Mouse (Mus musculus) forebrain, embryonic 11.5 days (tissue): ENCODE measurements around the gene Cnot10. TPM values are rescaled to one million over a fixed set of nuclear protein-coding genes. Genes with fewer than 3 reads are reported as not detected.

ENCODE experiments used
- ATAC-seq: fragments of 200-750 bp; cut with Nextera tagmentation; replicated peaks from 2 replicates; pipeline ENCODE4 v1.8.0; 2017; ENCODE audit warnings: moderate TSS enrichment; ENCODE audit not compliant: low FRiP score
- DNase-seq: peaks from one replicate; pipeline ENCODE4 v3.0.0-alpha.2; 2017; ENCODE audit warnings: low spot score
- H3K27ac ChIP-seq: fragments of 300-500 bp; sonication (generic); 2 replicates; pipeline ENCODE4 v1.5.1; 2014; ENCODE audit warnings: low read depth, low read length
- H3K27me3 ChIP-seq: fragments of 300-500 bp; sonication (generic); 2 replicates; pipeline ENCODE4 v1.6.1; 2014; ENCODE audit warnings: mild to moderate bottlenecking, low read length, mixed read lengths; ENCODE audit not compliant: control insufficient read depth, insufficient read depth
- H3K36me3 ChIP-seq: fragments of 300-500 bp; sonication (generic); 2 replicates; pipeline ENCODE4 v1.6.1; 2014; ENCODE audit warnings: mild to moderate bottlenecking, low read length, moderate library complexity, mixed read lengths; ENCODE audit not compliant: control insufficient read depth, insufficient read depth
- H3K4me1 ChIP-seq: fragments of 300-500 bp; sonication (generic); replicated peaks from 2 replicates; pipeline ENCODE4 v1.6.1; 2014; ENCODE audit warnings: low read length, mixed read lengths; ENCODE audit not compliant: control insufficient read depth, insufficient read depth
- H3K4me2 ChIP-seq: fragments of 300-500 bp; sonication (generic); 2 replicates; pipeline ENCODE4 v1.6.1; 2014; ENCODE audit warnings: low read depth, mild to moderate bottlenecking, low read length, moderate library complexity, mixed read lengths; ENCODE audit not compliant: severe bottlenecking
- H3K4me3 ChIP-seq: fragments of 300-500 bp; sonication (generic); 2 replicates; pipeline ENCODE4 v1.5.1; 2014; ENCODE audit warnings: low read depth, low read length
- H3K9ac ChIP-seq: fragments of 300-500 bp; sonication (generic); 2 replicates; pipeline ENCODE4 v1.6.1; 2014; ENCODE audit warnings: low read length
- H3K9me3 ChIP-seq: fragments of 300-500 bp; sonication (generic); 2 replicates; pipeline ENCODE4 v1.6.1; 2016; ENCODE audit warnings: low read length, mixed read lengths; ENCODE audit not compliant: control insufficient read depth
- WGBS: fragments of 180-500 bp; shearing (Covaris S2); extraction: QIAGEN DNeasy Blood & Tissue Kit; methylation state at CpG from one replicate; pipeline ENCODE4 v1.1.7; 2014; 5-methylcytosine and 5-hydroxymethylcytosine counted together
- polyA plus RNA-seq: library from polyadenylated mRNA; unstranded; fragments of >200 nt; fragmentation: Nextera tagmentation; extraction: Ambion mirVana; gene quantifications from 2 replicates; pipeline ENCODE4 v1.2.1, GENCODE M21; 2014

The Cnot10 gene
- polyA plus RNA-seq, 1 experiment from 2014 or later: 76.0 TPM

GRCm38 (mm10) chr9:114562031-114562918 is 77.7 kb downstream of the Cnot10 start:
- Histone ChIP-seq H3K27ac (0 out of 2 replicates have a peak overlapping the region, but pooled peaks have one; percentile 31), H3K27me3 (peaks cover 11% of the 10 kb centered on the region), H3K4me3 (peak overlapping the region; percentile 71), H3K9ac (peak overlapping the region; percentile 86), H3K36me3 (no peaks in the 10 kb centered on the region), H3K4me1 (peaks cover 9% of the 10 kb centered on the region), H3K9me3 (no peaks in the 10 kb centered on the region), H3K4me2 (peak overlapping the region; percentile 92)
- DNase-seq (peak; percentile 74), ATAC-seq (peak; percentile 25)
- WGBS: under 1% methylated on average over 95 of the region's 101 CpGs

DNA sequence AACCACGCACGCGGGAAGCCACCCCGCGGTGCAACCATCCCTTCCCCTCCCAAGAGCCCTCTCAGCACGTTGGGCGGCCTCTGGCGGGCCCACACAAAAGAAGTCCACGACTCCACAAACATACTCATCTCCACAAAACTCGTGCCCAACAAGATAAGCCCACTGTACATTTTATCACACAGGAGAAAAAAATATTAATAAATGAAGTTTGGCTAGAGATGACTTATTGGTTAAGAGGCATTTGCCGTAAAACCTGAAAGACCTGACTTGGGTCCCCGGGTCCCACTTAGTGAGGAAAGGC is 78.4 kb downstream of the Cnot10 start:
- under 1% methylated on average over 12 of the region's 12 CpGs for WGBS

DNA sequence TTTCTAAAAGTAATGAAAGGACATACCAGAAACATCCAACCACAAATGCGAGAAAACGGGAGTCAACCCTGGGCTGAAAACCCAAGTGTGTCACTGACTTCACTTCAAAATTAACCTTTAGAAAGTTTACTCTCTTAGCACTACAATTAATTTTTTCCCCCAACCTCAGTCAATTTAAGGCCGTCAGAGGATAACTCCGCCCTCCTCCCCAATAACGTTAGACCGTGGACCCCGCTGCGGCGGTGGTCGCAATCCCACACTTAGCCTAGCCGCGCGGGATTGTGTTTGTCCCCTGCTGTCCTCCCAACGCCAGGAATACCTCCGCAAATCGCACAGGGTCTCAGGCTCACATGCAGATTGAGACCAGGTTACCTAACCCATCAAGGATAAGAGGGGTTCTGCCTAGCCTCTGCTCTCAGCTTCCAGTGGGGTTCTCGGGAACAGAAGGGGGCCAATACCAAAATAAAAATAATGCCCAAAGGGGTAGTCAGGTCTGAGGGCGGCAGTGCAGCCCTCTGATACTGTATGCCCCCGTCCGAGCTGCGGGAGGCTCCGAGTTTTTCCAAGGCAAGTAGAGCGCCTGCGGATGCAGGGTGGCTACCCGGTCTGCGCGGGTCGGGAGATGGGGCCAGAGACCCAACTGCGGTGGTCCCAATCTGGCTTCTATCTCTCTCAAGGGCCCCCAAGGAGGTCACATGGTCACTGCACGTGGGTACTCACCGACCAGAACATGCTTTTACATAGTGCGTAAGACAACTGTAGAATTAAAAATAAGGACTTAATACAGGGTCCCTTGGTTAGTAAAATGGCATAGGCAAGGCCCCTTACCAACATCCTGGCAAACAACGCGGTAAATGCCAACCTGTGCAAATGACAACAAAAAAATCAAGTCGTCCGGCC is 79.0 kb downstream of the Cnot10 start:
- Histone ChIP-seq H3K36me3 (no peaks in the 10 kb centered on the region), H3K27me3 (peaks cover 11% of the 10 kb centered on the region), H3K9me3 (no peaks in the 10 kb centered on the region), H3K4me3 (peak overlapping the region; percentile 71), H3K4me1 (peaks cover 9% of the 10 kb centered on the region), H3K4me2 (peak overlapping the region; percentile 92), H3K9ac (peak overlapping the region; percentile 55), H3K27ac (no peak overlapping the region)
- DNase-seq (no peak), ATAC-seq (no peak)
- whole genome bisulfite sequencing: under 1% methylated on average over 36 of the region's 36 CpGs

More for the DNA sequence above, 78.4 kb downstream of the Cnot10 start:
- peak overlapping the region; percentile 55 for H3K9ac ChIP-seq
- no peak for ATAC-seq
- H3K9me3 ChIP-seq: no peaks in the 10 kb centered on the region
- peak overlapping the region; percentile 71 for H3K4me3 ChIP-seq
- H3K27ac ChIP-seq: no peak overlapping the region
- DNase-seq: peak; percentile 68
- H3K4me1 ChIP-seq: peaks cover 9% of the 10 kb centered on the region
- H3K27me3 ChIP-seq: peaks cover 11% of the 10 kb centered on the region
- no peaks in the 10 kb centered on the region for H3K36me3 ChIP-seq
- peak overlapping the region; percentile 92 for H3K4me2 ChIP-seq

DNA sequence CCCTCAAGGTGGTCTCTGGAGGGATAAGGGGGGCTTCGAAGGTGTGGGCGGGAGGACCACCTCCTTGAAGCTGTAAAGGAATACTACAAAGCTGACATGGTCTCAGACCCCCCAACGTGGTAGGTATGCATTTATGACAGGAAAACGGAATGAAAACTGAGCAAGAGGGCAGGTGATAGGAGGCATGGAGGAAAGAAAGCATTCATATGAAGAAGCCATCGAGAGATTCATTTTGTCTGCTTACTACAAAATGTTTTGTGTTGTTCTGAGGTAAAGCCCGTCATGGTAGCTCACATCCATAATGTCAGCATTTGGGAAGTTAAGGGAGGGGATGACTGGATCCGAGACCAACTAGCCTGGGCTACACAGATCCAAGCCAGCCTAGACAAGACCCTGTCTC is 79.8 kb downstream of the Cnot10 start:
- WGBS: 11% methylated on average over 7 of the region's 7 CpGs
- no peak for DNase-seq
- H3K27me3 ChIP-seq: peaks cover 11% of the 10 kb centered on the region

GRCm38 (mm10) chr9:114557086-114557485 is 82.9 kb downstream of the Cnot10 start:
- Histone ChIP-seq H3K9ac (no peak overlapping the region), H3K4me1 (peaks cover 12% of the 10 kb centered on the region), H3K27ac (no peak overlapping the region), H3K27me3 (peaks cover 2% of the 10 kb centered on the region), H3K4me3 (no peak overlapping the region), H3K4me2 (no peak overlapping the region), H3K9me3 (no peaks in the 10 kb centered on the region), H3K36me3 (no peaks in the 10 kb centered on the region)
- ATAC-seq (no peak), DNase-seq (no peak)
- 18% methylated on average over 7 of the region's 7 CpGs for WGBS

More for the DNA sequence above, 79.8 kb downstream of the Cnot10 start:
- H3K4me2 ChIP-seq: peak overlapping the region; percentile 92
- no peak for ATAC-seq
- H3K36me3 ChIP-seq: no peaks in the 10 kb centered on the region
- peak overlapping the region; percentile 71 for H3K4me3 ChIP-seq
- H3K9ac ChIP-seq: no peak overlapping the region; the same call in none of the 2 replicates
- H3K4me1 ChIP-seq: peaks cover 9% of the 10 kb centered on the region
- no peaks in the 10 kb centered on the region for H3K9me3 ChIP-seq
- H3K27ac ChIP-seq: no peak overlapping the region

DNA sequence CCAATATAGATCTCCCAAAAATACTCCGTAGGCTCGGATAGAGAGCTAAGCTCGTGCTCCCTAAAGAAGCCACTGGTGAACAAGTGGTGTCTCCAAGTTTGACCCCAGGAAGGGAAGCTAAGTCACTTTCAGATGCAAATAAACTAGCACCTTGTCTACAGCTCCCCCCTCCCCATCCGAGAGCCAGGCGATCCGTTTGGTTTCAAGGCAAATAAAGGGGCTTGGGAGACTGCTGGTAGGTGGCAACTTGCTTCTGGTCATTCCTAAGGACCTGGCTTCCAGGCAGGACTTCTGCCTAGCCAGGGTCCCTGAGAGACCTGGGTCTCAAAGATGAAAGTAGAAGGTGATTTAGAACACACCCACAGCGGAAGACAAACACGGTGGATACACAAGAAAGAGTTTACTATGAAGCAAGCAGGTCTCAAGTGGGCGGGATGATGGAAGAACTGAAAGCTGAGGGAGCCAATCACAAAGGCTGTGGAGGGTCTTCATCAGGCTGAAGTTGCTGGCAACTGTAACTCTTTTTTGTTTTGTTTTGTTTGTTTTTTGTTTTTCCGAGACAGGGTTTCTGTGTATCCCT is 83.6 kb downstream of the Cnot10 start:
- Histone ChIP-seq H3K4me1 (peaks cover 12% of the 10 kb centered on the region), H3K36me3 (no peaks in the 10 kb centered on the region), H3K4me3 (no peak overlapping the region), H3K9me3 (no peaks in the 10 kb centered on the region), H3K9ac (no peak overlapping the region), H3K27ac (no peak overlapping the region), H3K27me3 (peaks cover 2% of the 10 kb centered on the region; the same call in 1 of the 2 replicates), H3K4me2 (no peak overlapping the region)
- WGBS: 39% methylated on average over 10 of the region's 10 CpGs
- DNase-seq: no peak
- ATAC-seq: no peak

GRCm38 (mm10) chr9:114554355-114554979 is 85.5 kb downstream of the Cnot10 start:
- WGBS: 68% methylated on average over 5 of the region's 5 CpGs
- ATAC-seq: 0 out of 2 replicates have a peak, but pooled peaks have one; percentile 6
- Histone ChIP-seq H3K4me2 (no peak overlapping the region), H3K4me1 (peaks cover 10% of the 10 kb centered on the region; the same call in 1 of the 2 replicates), H3K27me3 (no peaks in the 10 kb centered on the region), H3K27ac (no peak overlapping the region), H3K36me3 (no peaks in the 10 kb centered on the region), H3K4me3 (no peak overlapping the region), H3K9me3 (no peaks in the 10 kb centered on the region), H3K9ac (no peak overlapping the region)
- no peak for DNase-seq

DNA sequence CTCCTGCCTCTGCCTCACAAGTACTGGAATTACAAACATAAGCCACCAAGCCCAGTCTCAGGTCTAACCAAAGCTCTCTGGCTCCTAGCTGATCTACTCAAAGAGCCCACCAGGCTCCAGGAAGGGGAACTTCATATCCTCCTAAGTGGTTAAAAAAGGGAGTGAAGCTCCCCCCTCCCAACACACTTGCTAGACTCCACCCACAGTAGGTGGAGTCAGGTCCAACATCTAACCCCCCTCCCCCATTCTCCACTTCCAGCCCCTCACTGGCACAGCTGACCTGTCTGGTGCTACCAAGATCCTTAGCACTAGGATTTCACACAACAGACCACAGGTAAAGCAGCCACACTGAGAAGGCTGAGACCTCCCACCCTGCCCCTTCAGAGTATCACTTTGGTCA is 86.2 kb downstream of the Cnot10 start:
- Histone ChIP-seq H3K4me2 (no peak overlapping the region), H3K27ac (no peak overlapping the region), H3K36me3 (no peaks in the 10 kb centered on the region), H3K4me3 (no peak overlapping the region), H3K27me3 (no peaks in the 10 kb centered on the region), H3K9ac (no peak overlapping the region), H3K9me3 (no peaks in the 10 kb centered on the region), H3K4me1 (peaks cover 15% of the 10 kb centered on the region)
- no peak for DNase-seq
- no peak for ATAC-seq
